In genomic region chr16:78306606-78307005, GRCm38 (mm10) we compare ENCODE assay signal across 22 mouse cellular contexts. TPM values are rescaled to one million over a fixed set of nuclear protein-coding genes. Genes with fewer than 3 reads are reported as not detected.
A peak's percentile ranks its signal among the peaks of the same experiment; 100 is the strongest.
DNase-seq lines count a peak whose midpoint lies in the region; ATAC-seq and TF ChIP-seq lines count a peak whose summit lies in the region.
"Had no signal": no experiment of that assay in that cellular context is flagged by ENCODE, and none has a peak within 500 bp of the region (broad histone marks: within the 10 kb centered on the region; RNA-seq: fewer than 3 reads in every experiment).

No protein-coding gene starts in this region.

- DNase-seq in intestine, embryonic 14.5 days (ENCODE audit: low spot score), result peak; percentile 20
- DNase-seq in liver, postnatal 0 days, result no peak
- peak; percentile 24 for DNase-seq in stomach, postnatal 0 days (ENCODE audit: low spot score)
- no peak for DNase-seq in right cerebral cortex, adult 2 months (ENCODE audit: low spot score in 2 of 2)
- DNase-seq: adrenal gland, adult 2 months; adrenal gland, postnatal 10 days; adrenal gland, postnatal 25 days; cerebellum, adult 11 months; cerebellum, adult 18-20 months; cerebellum, adult 8-10 months; cerebellum, adult 9-11 months; cerebellum, postnatal 14 days; cerebellum, postnatal 36 days; embryo, embryonic 11 days had no signal

- H3K9ac ChIP-seq in intestine, embryonic 14.5 days (ENCODE audit: low read length), result no peak overlapping the region
- H3K9ac ChIP-seq in intestine, postnatal 0 days (ENCODE audit: low read depth, low read length), result no peak overlapping the region
- H3K9ac ChIP-seq in liver, postnatal 0 days (replicated peaks), result no peak overlapping the region
- H3K9ac ChIP-seq in liver, embryonic 12.5 days, result no peak overlapping the region
- no peak overlapping the region for H3K9ac ChIP-seq in stomach, postnatal 0 days (ENCODE audit: low read length)
- H3K9ac ChIP-seq: embryonic facial prominence, embryonic 13.5 days; embryonic facial prominence, embryonic 15.5 days; forebrain, embryonic 12.5 days had no signal

- no peaks in the 10 kb centered on the region for H3K4me1 ChIP-seq in intestine, embryonic 14.5 days (replicated peaks; ENCODE audit: control insufficient read depth, insufficient read depth, low read length)
- peaks cover 3% of the 10 kb centered on the region; the same call in 1 of the 2 replicates for H3K4me1 ChIP-seq in intestine, postnatal 0 days (replicated peaks; ENCODE audit: control insufficient read depth, insufficient read depth, low read length)
- peaks cover 20% of the 10 kb centered on the region for H3K4me1 ChIP-seq in liver, postnatal 0 days (ENCODE audit: insufficient read depth)
- no peaks in the 10 kb centered on the region for H3K4me1 ChIP-seq in liver, embryonic 12.5 days
- no peaks in the 10 kb centered on the region for H3K4me1 ChIP-seq in stomach, postnatal 0 days (replicated peaks; ENCODE audit: control insufficient read depth, insufficient read depth)
- H3K4me1 ChIP-seq: embryonic facial prominence, embryonic 15.5 days had no signal

- 88% methylated on average over 8 of the region's 8 CpGs for WGBS in intestine, embryonic 14.5 days
- WGBS in intestine, postnatal 0 days, result 78% methylated on average over 8 of the region's 8 CpGs
- WGBS in liver, postnatal 0 days (ENCODE audit: insufficient replicate concordance), result 60% methylated on average over 8 of the region's 8 CpGs
- 71% methylated on average over 8 of the region's 8 CpGs for WGBS in liver, embryonic 12.5 days (ENCODE audit: insufficient replicate concordance)
- WGBS in stomach, postnatal 0 days, result 74% methylated on average over 8 of the region's 8 CpGs

- no peak for ATAC-seq in intestine, embryonic 14.5 days (replicated peaks; ENCODE audit: low FRiP score, low TSS enrichment, low read depth)
- no peak for ATAC-seq in intestine, postnatal 0 days
- no peak for ATAC-seq in liver, postnatal 0 days
- no peak for ATAC-seq in liver, embryonic 12.5 days
- ATAC-seq in stomach, postnatal 0 days (ENCODE audit: low FRiP score, low TSS enrichment), result no peak
- ATAC-seq: forebrain, embryonic 14.5 days had no signal

- H3K4me3 ChIP-seq in intestine, embryonic 14.5 days (ENCODE audit: low read depth, low read length), result no peak overlapping the region
- no peak overlapping the region for H3K4me3 ChIP-seq in intestine, postnatal 0 days (ENCODE audit: low read depth, low read length)
- no peak overlapping the region for H3K4me3 ChIP-seq in liver, postnatal 0 days (ENCODE audit: low read depth, low read length)
- no peak overlapping the region for H3K4me3 ChIP-seq in liver, embryonic 12.5 days
- H3K4me3 ChIP-seq in stomach, postnatal 0 days (ENCODE audit: low read depth, low read length), result no peak overlapping the region
- H3K4me3 ChIP-seq: embryonic facial prominence, embryonic 13.5 days; embryonic facial prominence, embryonic 15.5 days; erythroblast, embryonic 14.5 days; forebrain, embryonic 10.5 days; forebrain, embryonic 12.5 days had no signal

- H3K4me2 ChIP-seq in intestine, embryonic 14.5 days (ENCODE audit: low read length), result no peak overlapping the region
- H3K4me2 ChIP-seq in intestine, postnatal 0 days (replicated peaks; ENCODE audit: low read depth), result no peak overlapping the region
- H3K4me2 ChIP-seq in liver, postnatal 0 days (ENCODE audit: low read depth, low read length), result no peak overlapping the region
- no peak overlapping the region for H3K4me2 ChIP-seq in liver, embryonic 12.5 days
- no peak overlapping the region for H3K4me2 ChIP-seq in stomach, postnatal 0 days (replicated peaks; ENCODE audit: low read depth)
- H3K4me2 ChIP-seq: embryonic facial prominence, embryonic 13.5 days; embryonic facial prominence, embryonic 15.5 days; forebrain, embryonic 12.5 days had no signal

- no peaks in the 10 kb centered on the region for H3K36me3 ChIP-seq in intestine, embryonic 14.5 days (ENCODE audit: control insufficient read depth, insufficient read depth, low read length)
- no peaks in the 10 kb centered on the region for H3K36me3 ChIP-seq in intestine, postnatal 0 days (ENCODE audit: control insufficient read depth, insufficient read depth)
- H3K36me3 ChIP-seq in liver, postnatal 0 days (replicated peaks; ENCODE audit: insufficient read depth, low read length), result no peaks in the 10 kb centered on the region; the same call in 1 of the 2 replicates
- no peaks in the 10 kb centered on the region for H3K36me3 ChIP-seq in liver, embryonic 12.5 days
- H3K36me3 ChIP-seq in stomach, postnatal 0 days (ENCODE audit: control insufficient read depth, insufficient read depth, low read length), result no peaks in the 10 kb centered on the region
- H3K36me3 ChIP-seq: embryonic facial prominence, embryonic 13.5 days; embryonic facial prominence, embryonic 15.5 days had no signal

- H3K27me3 ChIP-seq in intestine, embryonic 14.5 days (replicated peaks; ENCODE audit: control insufficient read depth, insufficient read depth, low read length), result no peaks in the 10 kb centered on the region
- no peaks in the 10 kb centered on the region for H3K27me3 ChIP-seq in intestine, postnatal 0 days (replicated peaks; ENCODE audit: control insufficient read depth, insufficient read depth, low read length)
- peaks cover 8% of the 10 kb centered on the region for H3K27me3 ChIP-seq in liver, postnatal 0 days (ENCODE audit: insufficient read depth, low read length)
- H3K27me3 ChIP-seq in liver, embryonic 12.5 days (replicated peaks), result peaks cover 38% of the 10 kb centered on the region
- H3K27me3 ChIP-seq in stomach, postnatal 0 days (ENCODE audit: control insufficient read depth, insufficient read depth, low read length), result no peaks in the 10 kb centered on the region
- H3K27me3 ChIP-seq: embryonic facial prominence, embryonic 13.5 days; embryonic facial prominence, embryonic 15.5 days; forebrain, embryonic 12.5 days had no signal

- no peaks in the 10 kb centered on the region for H3K9me3 ChIP-seq in intestine, embryonic 14.5 days (ENCODE audit: control insufficient read depth, low read length)
- no peaks in the 10 kb centered on the region for H3K9me3 ChIP-seq in intestine, postnatal 0 days (ENCODE audit: control insufficient read depth)
- no peaks in the 10 kb centered on the region for H3K9me3 ChIP-seq in liver, postnatal 0 days (ENCODE audit: low read length)
- H3K9me3 ChIP-seq in liver, embryonic 12.5 days (replicated peaks), result no peaks in the 10 kb centered on the region
- H3K9me3 ChIP-seq in stomach, postnatal 0 days (ENCODE audit: control insufficient read depth, low read length), result no peaks in the 10 kb centered on the region
- H3K9me3 ChIP-seq: embryonic facial prominence, embryonic 13.5 days; embryonic facial prominence, embryonic 15.5 days; forebrain, embryonic 10.5 days; forebrain, embryonic 12.5 days had no signal

- TF ChIP-seq CTCF in intestine, postnatal 0 days (IDR thresholded peaks at IDR 0.05; ENCODE audit: low read depth), result no peak
- no peak for TF ChIP-seq CTCF in liver, postnatal 0 days (IDR thresholded peaks at IDR 0.05; ENCODE audit: low read depth)
- no peak for TF ChIP-seq CTCF in stomach, postnatal 0 days (IDR thresholded peaks at IDR 0.05; ENCODE audit: low read depth)

- TF ChIP-seq EP300 in liver, postnatal 0 days (IDR thresholded peaks at IDR 0.05; ENCODE audit: low read depth), result no peak
- no peak for TF ChIP-seq EP300 in stomach, postnatal 0 days (optimal IDR thresholded peaks at IDR 0.05)

- no peak overlapping the region for H3K27ac ChIP-seq in intestine, embryonic 14.5 days (ENCODE audit: low read depth)
- H3K27ac ChIP-seq in intestine, postnatal 0 days (ENCODE audit: low read depth, low read length), result no peak overlapping the region
- peak overlapping the region; percentile 92; the same call in 1 of the 2 replicates for H3K27ac ChIP-seq in liver, postnatal 0 days (ENCODE audit: low read depth)
- no peak overlapping the region for H3K27ac ChIP-seq in liver, embryonic 12.5 days
- H3K27ac ChIP-seq in stomach, postnatal 0 days (replicated peaks), result no peak overlapping the region
- H3K27ac ChIP-seq: embryonic facial prominence, embryonic 13.5 days; embryonic facial prominence, embryonic 15.5 days; forebrain, embryonic 10.5 days; forebrain, embryonic 12.5 days had no signal

RNA-seq across cellular contexts. Expression of gene Cxadr, which starts 5.3 kb away (rescaled TPM):
- 35.9 and 37.6 TPM in 2 replicates for polyA plus RNA-seq in intestine, embryonic 14.5 days (2014; fragmentation: Nextera tagmentation; extraction: Ambion mirVana)
- 55.9 and 56.0 TPM in 2 replicates for polyA plus RNA-seq in intestine, postnatal 0 days (2015; fragmentation: Nextera tagmentation; extraction: Ambion mirVana)
- polyA plus RNA-seq in liver, postnatal 0 days (2015; fragmentation: Nextera tagmentation; extraction: Ambion mirVana), result 24.7 and 27.1 TPM in 2 replicates
- 12.6 and 13.5 TPM in 2 replicates for polyA plus RNA-seq in liver, embryonic 12.5 days (2016; fragmentation: Nextera tagmentation; extraction: Ambion mirVana)
- polyA plus RNA-seq in stomach, postnatal 0 days (2015; fragmentation: Nextera tagmentation; extraction: Ambion mirVana), result 56.4 and 62.1 TPM in 2 replicates
- polyA plus RNA-seq: erythroblast, embryonic 14.5 days had no signal

Comparison
In these comparisons a context has a peak if more than half of its experiments do, and no peak if none do; other contexts are left out.
1. DNase-seq: peak in intestine, embryonic 14.5 days (single experiment) and stomach, postnatal 0 days (single experiment); none in liver, postnatal 0 days (single experiment) and right cerebral cortex, adult 2 months (0 of 2).